Mouse (Mus musculus) spleen, postnatal 4 days (tissue): ENCODE data around the gene Osmr.

Experiments
- DNase-seq, 2 experiments: peaks; one replicate each; pipeline ENCODE4 v3.0.0; 2022; ENCODE audit warnings: low spot score in 2 of 2

Osmr gene

DNA sequence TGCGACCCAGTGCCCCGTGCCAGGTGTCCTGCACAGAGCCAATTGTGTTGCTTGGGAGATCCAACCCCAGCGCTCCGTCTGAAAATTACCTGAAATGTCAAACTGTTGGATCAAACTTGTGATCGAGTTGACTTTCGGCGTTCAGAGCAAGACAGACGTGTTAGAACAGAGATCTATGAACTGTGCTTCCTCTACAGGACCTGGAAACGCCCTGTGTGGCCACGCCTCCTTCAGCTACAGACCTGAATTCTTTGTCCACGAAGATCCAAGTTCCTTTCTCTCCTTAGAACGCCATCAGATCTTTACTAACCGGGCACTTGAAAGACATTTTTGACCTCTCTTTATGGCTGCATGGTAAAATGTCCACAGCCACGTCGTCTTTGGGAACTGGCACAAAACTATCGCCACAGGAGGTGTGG is at the start of gene Osmr:
Gene Osmr, minus strand, starts transcription at position 369 of the 419 bp plus-strand sequence.
- no peak for DNase-seq

DNA sequence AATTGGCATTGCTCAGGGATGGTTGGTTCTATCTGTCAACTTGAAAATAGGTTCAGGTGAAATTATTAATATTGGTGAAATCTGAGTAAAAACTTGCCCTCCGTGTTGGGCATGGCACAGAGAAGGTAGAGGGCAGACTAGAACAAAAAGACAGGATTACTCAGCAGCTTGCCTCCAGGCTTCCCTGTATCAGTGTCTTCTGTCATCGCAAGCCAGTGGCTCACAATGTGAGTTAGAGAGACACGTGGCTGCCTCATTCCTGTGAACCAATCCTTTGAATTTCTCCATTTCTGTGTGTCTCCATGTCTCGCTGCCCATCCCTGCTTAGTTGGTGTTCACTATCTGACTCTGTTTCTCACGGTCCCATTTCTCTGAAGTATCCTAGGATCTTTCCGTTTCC is 44.6 kb upstream of the Osmr start:
- DNase-seq = no peak

DNA sequence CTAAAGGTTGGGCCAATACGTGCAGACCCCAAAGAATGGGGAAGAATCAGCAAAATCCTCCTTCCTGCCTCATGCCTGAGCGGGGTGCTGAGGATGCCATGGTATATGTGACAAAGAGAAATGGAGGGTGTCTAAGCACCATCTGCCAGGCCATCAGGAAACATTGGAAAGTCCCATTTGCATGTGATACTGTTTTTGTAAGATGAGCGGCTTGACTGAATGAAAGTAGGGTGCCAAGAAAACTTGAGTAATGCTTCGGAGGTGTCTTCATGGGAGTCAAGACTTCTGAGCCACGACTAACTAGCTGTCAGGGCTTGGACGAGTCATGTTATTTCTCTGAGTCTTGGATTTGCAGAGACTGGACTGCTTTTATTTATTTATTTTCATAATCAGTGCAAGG is 39.4 kb upstream of the Osmr start:
- no peak for DNase-seq

DNA sequence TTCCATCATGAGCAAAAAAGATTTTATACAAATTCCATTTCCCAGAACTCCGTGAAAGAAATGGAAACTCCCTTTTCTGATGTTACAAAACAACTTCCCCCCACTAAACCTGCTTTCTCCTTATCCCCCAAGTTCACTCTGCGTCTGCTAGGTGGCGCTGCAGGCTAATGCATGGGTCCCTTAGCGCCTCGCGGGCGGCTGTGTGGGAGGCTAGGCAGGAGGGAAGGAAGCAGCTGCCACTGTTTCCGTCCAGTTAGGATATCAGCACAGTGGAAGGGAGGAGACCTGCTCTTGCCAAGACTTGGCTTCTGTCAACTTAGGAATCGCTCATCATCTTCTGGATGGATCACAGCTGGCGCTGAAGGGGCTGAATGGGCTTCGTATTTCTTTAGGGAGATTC is 34.9 kb upstream of the Osmr start:
- DNase-seq = peak; percentile 68 to 85

DNA sequence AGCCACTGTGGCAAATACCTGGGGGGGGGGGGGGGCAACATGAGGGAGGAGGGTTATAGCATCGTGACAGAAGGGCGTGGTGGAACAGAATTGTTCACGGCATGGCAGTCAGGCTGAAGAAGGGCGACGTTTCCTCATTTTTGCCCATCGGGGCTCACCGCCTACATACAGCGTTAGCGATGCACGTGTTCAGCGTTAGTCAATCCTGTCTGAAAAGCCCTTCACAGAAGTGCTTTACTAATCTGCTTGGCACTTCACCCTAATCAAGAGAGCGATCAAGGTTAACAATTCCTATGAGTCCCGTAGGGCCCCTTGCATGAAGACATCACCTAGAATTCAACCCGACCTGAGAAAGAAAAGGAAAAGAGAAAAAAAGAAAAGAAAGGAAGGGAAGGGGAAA is 34.3 kb upstream of the Osmr start:
- no peak for DNase-seq

DNA sequence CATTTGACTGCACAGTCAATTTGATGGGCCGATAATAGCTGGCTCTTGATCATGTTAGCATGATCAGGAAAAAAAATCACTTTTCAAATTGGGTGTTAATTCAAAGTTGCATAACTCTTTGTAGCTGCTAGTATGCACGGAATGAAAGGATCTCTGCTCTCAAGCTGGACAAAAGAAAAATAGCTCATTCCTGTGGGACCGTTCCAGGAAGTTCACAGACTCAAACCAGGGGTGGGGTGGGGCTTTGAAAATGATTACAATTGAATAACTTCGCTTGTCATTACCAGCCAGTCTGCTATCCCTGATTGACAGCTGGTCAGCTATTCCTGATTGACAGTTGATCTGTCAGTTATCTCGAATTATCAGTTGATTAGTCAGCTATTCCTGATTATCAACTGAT is 33.8 kb upstream of the Osmr start:
- DNase-seq = no peak

DNA sequence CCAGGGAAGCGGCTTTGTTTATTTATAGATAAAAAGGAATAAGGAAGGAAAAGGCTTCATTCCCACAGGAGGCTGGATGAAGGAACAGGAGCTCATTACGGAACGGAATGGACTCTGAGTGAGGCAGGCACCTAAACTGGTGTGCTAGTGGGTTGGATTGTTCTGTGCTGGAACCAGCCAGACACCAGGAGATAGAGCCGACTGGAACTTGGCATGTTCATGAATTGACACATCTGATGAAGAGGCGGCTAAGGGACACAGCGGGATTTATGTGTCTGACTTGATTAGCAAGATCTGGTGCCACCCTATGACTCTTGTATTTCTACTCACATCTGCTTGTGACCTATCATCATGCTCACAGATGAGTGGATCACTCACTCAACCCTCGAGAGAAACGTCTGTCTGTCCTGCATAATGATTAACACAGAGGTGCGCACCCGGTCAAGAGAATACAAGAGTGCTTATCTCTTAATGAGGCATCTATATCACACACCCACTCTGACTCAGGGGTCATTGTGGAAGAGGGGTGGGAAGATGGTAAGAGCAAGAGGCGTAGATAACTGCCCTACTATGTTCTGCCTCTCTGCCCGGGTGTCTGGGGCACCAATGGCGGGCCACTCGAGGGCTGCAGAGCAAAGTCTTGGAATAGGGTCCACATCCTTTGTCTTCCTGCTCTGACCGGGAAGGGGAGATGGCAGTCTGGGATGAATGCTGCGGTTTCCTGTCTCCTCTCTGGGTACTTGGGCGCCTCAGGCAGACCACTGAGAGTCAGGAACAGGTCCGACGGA is 31.7 kb upstream of the Osmr start:
- no peak for DNase-seq

DNA sequence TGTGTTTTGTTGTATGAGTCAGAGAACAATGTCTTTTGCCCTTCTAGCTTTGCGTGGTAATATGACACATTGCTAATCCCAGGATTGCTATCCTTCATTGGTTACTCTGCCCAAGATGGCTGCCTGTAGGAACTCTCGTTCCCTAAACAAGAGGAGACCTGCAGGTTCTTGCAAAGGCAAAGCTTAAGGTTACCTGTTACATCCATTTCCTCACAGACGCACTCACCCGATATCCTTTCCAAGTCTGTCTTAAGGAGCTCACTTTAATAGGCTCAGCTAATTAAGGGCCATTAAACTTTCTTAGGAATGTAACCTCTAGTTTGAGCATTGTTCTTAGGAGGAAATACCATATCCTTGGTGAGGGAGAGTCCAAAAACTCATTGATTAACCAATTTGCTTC is 31.0 kb upstream of the Osmr start:
- DNase-seq = no peak

DNA sequence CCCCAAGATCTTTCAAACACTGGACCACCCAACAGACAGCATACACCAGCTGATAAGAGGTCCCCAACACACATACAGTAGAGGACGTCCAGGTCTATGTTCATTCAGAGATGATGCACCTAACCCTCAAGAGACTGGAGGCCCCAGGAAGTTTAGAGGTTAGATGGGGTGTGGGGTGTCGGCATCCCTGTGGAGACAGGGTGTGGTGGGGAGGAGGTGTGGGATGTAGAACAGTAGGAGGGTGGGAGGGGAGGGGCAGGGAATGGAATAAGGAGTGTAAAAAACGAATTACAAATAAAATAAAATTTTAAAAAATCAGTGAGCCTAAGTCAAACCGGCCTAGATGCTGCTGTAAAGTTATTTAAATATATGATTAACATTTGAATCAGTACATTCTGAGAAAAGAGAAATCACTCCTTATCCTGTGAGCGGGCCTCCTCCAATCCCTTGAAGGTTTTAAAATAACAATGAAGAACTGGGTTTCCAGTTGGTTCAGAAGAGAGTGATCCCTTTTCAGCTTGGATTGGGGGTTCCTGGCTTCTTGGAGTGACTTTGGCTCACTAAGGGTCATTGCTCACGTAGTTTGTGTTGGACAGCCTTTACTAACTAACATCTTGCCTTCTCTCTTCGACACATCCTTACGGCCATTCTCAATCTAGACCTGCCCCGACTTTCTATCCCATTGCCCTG is 28.7 kb upstream of the Osmr start:
- no peak for DNase-seq

DNA sequence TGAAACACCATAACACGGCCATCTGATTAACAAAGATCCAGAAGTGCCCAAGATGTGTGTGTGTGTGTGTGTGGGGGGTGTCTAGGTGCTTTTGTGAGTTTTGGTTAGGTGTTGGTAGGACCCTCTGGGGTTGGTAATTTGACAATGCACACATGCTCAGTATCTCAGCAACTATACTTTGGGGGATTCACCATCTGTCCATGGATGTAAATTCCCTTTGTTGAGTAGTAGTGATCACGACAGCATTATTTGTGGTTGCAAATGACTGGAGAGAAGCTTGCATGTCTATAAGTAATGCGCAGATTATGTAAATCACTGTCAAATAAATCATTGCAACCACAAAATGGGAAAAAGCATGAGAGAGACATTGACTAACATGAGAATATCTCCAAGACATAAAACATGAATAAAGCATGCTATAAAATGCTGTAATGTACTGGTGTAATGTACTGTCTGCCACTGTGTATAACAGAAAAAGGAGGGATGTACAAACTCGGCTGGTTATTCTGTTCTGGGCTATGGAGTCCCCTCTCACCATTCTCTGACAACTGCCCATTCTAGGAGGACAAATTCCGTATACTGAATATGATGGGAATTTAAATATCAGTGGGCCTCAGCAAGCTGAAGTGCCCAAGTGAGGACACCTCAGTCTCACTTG is 27.3 kb upstream of the Osmr start:
- DNase-seq = no peak

DNA sequence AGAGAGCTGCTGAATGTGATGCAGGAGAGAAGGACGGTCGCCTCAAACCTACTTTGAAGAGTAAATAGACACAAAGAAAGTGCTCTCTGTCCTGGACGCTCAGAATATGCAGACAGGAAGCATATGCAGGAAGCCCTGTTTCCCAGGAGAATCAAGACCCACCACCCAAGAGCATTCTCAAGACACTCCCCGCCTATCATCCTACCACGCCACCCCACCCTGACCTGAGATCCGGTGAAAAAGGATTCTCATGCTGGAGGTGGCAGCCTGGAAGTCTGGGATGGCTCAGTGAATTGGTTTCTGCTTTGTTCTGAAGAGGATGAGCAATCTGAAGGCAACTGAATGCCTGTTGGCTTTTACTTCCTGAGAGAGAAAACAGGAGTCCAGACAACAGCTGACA is 26.5 kb upstream of the Osmr start:
- no peak for DNase-seq

DNA sequence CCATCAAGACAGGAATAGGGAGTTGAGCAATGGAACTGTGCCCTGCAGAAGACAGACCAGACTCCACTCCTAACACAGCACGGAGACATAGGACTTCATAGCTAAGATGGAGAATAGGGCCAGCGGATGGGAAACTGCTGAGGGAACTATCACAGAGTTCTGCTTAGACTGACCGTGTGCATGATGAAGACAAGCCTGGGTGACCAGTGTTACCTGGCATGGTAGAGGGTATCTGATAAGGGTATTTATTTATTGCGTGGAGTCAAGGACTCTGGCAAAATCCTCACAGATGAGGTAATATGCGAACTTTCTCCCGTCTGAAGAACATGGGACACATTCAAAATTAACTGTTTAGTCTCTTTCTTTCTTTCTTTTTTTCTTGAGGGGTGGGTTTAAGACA is 9.5 kb upstream of the Osmr start:
- DNase-seq = no peak

DNA sequence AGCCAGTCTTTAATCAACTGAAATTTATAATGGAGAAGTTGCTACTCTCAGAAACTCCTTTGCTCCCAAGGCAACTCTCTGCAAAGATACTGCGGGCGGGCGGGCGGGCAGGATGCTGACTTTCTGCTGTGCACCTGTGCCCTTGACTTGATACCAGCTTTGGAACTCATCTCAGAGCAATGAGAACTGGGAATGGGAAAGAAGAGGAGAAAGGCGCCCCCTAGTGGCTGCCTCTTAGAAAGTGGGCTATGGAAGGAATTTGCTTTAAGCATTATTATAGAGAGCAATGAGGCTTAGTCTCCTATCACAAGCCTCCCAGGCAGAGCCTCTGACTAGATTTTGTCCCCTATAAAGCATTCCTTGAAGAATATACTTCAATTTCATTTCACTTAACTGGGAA is 9.0 kb upstream of the Osmr start:
- DNase-seq = peak; percentile 24 to 73

DNA sequence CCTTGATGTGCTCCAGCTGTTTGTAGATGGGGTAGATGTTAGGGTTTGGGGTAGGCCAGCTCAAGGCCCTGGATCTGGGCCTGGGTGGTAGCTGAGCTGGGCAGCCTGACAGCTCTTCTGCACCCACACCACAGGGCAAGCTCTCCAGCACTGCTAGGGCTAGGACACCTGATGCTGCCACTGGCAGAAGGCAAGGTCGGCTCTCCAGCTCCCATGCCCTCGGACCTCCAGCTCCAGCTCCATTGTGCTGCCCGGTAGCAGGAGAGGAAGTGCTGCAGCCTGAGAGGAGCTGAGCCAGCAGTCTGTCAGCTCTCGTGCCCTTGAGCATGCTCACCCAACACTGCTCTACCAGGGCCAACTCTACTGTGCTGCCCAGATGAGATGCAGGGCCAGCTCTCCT is 8.3 kb upstream of the Osmr start:
- DNase-seq = peak in 1 of 2 experiments; percentile 18

DNA sequence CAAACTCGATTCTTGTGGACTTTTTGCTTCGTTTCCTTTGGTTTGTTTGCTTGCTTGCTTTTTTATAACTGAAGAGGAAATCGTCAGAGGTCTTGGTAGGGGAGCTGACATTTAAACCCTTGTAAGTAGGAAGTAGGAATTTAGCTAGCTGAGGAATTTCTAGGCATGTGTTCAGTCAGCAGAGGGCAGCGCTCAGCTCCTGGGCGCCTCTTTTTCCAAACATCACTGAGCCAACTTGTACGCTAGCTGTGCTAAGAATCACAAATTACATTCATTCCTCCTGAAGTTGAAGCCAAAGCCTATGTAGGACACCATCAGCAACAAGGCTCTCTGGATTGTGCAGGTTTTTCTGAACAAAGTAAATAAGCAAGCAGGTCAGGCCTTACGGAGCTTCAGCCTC is 7.4 kb upstream of the Osmr start:
- no peak for DNase-seq

DNA sequence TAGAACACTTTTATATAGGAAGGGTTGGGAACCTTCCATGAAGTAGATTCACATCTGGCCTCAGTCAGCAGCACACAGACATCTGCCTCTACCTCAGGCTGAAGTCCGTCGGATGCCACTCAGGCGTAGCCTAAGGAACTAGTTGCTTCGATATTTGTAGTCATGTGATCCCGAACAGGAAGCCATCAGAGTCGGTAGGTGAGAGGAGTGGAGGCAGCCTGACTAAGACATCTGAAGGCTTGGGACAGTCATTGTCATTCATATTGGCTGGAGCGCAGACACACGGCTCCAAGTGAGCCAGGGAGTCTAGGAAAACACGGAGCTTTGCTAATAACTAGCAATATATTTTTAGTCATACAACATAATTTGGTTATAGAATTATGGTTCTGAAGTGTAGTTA is 6.4 kb upstream of the Osmr start:
- DNase-seq = no peak

DNA sequence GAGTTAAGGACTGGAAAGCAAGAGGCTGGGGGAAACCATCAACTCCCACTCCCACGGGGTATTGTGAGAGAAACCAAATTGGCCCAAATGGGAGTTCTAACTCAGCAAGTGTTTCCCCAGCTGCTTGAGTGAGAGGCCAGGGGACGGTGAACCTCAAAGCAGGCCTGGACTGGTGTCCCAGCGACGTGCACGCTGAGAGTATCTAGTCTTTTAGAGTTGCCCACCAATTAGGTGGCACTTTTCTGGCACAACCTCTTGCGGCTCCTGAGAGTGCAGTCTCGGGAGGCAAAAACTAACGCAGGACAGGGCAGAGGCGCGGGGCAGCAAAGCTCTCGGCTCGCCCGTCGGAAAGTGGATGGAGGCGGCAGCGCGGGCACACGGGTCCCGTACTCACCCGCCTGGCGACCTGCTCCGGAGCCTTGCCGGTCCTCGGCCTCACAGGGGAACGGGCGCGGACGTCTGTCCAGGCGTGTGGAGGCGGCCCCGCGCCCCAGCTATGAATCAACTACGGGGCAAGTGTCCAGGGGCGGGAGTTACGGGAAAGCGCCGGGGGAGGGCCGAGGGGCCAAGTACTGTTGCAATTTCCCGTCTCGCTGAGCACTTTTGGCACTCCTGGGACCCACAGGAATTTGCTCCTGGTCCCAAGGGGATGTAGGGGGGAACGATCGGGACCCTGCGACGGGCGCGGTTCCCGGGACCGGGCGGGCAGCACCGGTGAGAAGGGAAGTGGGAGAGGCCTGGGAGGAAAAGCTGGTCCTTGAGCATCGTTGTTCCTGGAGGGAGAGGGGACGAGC is 765 bp downstream of the Osmr start:
- peak in 1 of 2 experiments; percentile 64 for DNase-seq

DNA sequence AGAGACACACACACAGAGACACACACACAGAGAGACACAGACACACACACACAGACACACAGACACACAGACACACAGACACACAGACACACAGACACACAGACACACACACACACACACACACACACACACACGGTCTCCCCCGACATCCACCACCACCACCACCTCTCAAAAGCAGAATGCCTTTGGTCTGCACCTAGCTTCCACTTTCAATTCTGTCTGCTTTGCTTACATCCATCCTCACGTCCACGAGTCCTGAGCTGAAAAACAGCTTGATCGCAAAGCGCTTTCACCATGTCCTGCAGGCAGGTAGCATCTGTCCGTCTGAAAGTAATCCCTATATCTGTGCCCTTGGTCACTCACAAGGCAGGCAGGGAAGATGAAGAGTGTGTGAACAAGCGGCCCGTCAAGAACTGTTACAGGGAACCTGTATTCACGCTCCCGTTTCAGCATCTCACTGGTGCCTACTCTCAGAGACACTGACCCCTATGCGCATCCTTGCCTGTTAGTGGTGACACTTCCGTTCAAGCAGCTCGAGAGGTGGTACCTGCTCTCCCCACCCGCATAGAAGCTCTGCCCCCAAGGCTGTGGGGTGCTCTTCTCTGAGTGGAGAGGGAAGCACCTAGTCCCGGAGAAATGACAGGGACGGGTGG is 1.5 kb downstream of the Osmr start:
- DNase-seq = no peak

DNA sequence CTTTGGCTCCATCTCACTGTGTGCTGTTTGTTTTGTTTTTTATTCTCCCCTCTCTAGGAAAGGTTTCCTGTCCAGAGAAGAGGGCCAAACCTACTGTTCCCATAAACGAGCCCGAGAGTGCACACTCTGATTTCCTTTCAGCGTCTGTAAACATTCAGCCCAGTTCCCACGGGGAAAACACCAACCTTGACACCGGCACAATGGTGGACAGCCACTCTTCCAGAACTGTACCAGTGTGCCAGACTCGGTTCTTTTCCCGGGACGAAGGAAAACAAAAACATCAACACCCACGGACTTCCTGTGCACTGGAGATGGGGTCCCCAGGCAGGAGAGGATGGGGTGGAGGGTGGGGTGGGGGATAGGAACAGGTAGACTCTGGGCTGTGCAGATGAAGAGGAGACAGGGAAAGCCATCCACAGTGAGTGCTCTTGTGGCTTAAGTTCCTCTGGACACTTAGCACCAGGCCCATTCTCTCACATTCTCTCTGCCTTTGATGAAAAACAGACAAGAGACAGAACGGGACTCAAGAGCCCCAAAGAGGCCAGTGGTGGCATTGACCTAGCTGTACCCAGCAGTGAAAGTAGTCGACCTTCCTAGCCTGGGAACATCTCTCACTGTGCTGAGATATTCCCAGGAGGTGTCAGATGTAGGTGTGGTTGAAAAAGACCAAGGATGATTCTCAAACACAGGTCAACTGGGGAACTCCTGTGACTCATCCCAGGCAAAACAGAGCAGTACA is 3.0 kb downstream of the Osmr start:
- DNase-seq = no peak

DNA sequence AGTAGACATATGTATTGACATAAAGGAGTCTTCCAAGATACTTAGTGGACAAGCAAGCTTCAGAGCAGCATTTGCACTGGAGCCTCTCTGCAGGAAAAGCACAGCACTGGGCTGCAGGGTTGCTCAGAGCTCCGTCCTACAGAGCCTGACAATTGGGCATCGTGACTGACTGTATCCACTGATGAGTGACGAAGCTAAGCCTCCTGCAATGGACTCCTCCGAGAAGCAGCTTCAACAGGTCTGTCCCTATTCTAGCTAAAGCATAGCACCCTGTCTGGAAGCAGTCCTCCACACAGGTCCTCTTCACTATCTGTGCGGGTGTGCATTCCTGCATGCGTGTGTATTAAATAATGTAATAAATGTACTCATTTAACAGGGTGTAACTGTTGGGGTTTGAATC is 7.9 kb downstream of the Osmr start:
- no peak for DNase-seq

DNA sequence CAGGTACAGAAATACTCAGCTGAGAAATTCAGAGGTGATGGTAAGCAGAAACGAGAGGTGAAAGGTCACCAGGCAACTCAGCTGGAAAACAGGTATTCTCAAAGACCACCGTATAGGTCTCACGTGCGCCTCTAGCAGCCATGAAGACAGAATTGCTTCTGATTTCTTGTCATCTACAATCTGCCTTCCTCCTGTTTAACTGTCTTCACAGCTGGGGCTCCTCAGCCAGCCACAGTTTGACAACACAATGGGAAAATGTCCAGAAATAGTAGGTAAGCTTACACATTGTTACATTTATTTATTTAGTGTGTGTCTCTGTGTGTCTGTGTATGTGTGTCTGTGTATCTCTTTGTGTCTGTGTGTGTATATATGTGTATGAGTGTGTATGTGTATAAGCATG is 12.6 kb downstream of the Osmr start:
- no peak for DNase-seq
